11 mouse cellular contexts compared by ENCODE assay signal in genomic region chr12:21229076-21229918, GRCm38 (mm10). TPM values are rescaled to one million over a fixed set of nuclear protein-coding genes. Genes with fewer than 3 reads are reported as not detected.
A peak's percentile ranks its signal among the peaks of the same experiment; 100 is the strongest.
DNase-seq lines count a peak whose midpoint lies in the region; ATAC-seq and TF ChIP-seq lines count a peak whose summit lies in the region.
"Had no signal": no experiment of that assay in that cellular context is flagged by ENCODE, and none has a peak within 500 bp of the region (broad histone marks: within the 10 kb centered on the region; RNA-seq: fewer than 3 reads in every experiment).

No protein-coding gene starts in this region.

- H3K4me2 ChIP-seq in forebrain, embryonic 14.5 days (ENCODE audit: low read length): no peak overlapping the region
- H3K4me2 ChIP-seq in forebrain, embryonic 15.5 days (replicated peaks): no peak overlapping the region
- no peak overlapping the region for H3K4me2 ChIP-seq in hindbrain, embryonic 16.5 days (ENCODE audit: low read length)
- no peak overlapping the region for H3K4me2 ChIP-seq in lung, embryonic 16.5 days (ENCODE audit: low read depth, low read length)

- peak; percentile 37; the same call in 1 of the 2 replicates for ATAC-seq in forebrain, embryonic 14.5 days
- ATAC-seq in forebrain, embryonic 15.5 days (replicated peaks): no peak
- peak; percentile 29; the same call in 1 of the 2 replicates for ATAC-seq in hindbrain, embryonic 16.5 days
- ATAC-seq in lung, embryonic 16.5 days (ENCODE audit: low read depth): peak; percentile 23; the same call in 1 of the 2 replicates
- ATAC-seq in CD4-positive, CD25-positive, alpha-beta regulatory T cell, adult 4 months: no peak
- no peak for ATAC-seq in monocyte, adult 5-6 weeks (replicated peaks; ENCODE audit: insufficient number of reproducible peaks, low FRiP score, low TSS enrichment, poor library complexity, severe bottlenecking)
- ATAC-seq: activated CD4-positive, CD25-positive, alpha-beta regulatory T cell, adult 4 months had no signal

- H3K9ac ChIP-seq in forebrain, embryonic 14.5 days (ENCODE audit: low read length): no peak overlapping the region
- no peak overlapping the region for H3K9ac ChIP-seq in forebrain, embryonic 15.5 days (replicated peaks)
- H3K9ac ChIP-seq in MEL (ENCODE audit: control insufficient read depth, low read depth, low read length, poor library complexity, severe bottlenecking): peak overlapping the region; percentile 53
- no peak overlapping the region for H3K9ac ChIP-seq in hindbrain, embryonic 16.5 days (ENCODE audit: low read depth, low read length)
- H3K9ac ChIP-seq in lung, embryonic 16.5 days (ENCODE audit: low read length): no peak overlapping the region

- TF ChIP-seq CTCF in MEL (IDR thresholded peaks at IDR 0.05 in 2 of 3, conservative IDR thresholded peaks at IDR 0.05 in 1 of 3; ENCODE audit: control insufficient read depth in 1 of 3, insufficient read depth in 1 of 3, low read depth in 2 of 3, low read length in 3 of 3, poor library complexity in 1 of 3, severe bottlenecking in 1 of 3): no peak

- no peaks in the 10 kb centered on the region for H3K79me2 ChIP-seq in MEL (ENCODE audit: control insufficient read depth, insufficient read depth, low read length, poor library complexity)

- DNase-seq in forebrain, embryonic 14.5 days (ENCODE audit: low spot score): no peak
- peak; percentile 78 for DNase-seq in MEL (ENCODE audit: low read depth, low spot score)
- DNase-seq in testis, postnatal 14 days (ENCODE audit: low spot score): no peak
- DNase-seq: cerebellum, postnatal 14 days; kidney, adult 8-10 months had no signal

- no peak for TF ChIP-seq POLR2A in MEL (IDR thresholded peaks at IDR 0.05; ENCODE audit: control insufficient read depth in 1 of 2, insufficient read depth in 1 of 2, low read depth in 1 of 2, low read length in 2 of 2, poor library complexity in 1 of 2)

- no peak overlapping the region for H3K4me3 ChIP-seq in forebrain, embryonic 14.5 days (ENCODE audit: low read depth, low read length)
- no peak overlapping the region for H3K4me3 ChIP-seq in forebrain, embryonic 15.5 days
- H3K4me3 ChIP-seq in MEL (ENCODE audit: control insufficient read depth in 1 of 2, insufficient read depth in 1 of 2, low read depth in 2 of 2, low read length in 2 of 2): peak overlapping the region in 1 of 2 experiments; percentile 47; a peak in 2 of 4 replicates
- no peak overlapping the region for H3K4me3 ChIP-seq in hindbrain, embryonic 16.5 days (ENCODE audit: low read length)
- H3K4me3 ChIP-seq in lung, embryonic 16.5 days (ENCODE audit: low read length): no peak overlapping the region

- no peak for TF ChIP-seq RAD21 in MEL (IDR thresholded peaks at IDR 0.05; ENCODE audit: low read depth, low read length)

- H3K27ac ChIP-seq in forebrain, embryonic 14.5 days (ENCODE audit: low read depth, low read length): no peak overlapping the region
- no peak overlapping the region for H3K27ac ChIP-seq in forebrain, embryonic 15.5 days (replicated peaks)
- H3K27ac ChIP-seq in MEL (ENCODE audit: control insufficient read depth, low read depth, low read length): peak overlapping the region; percentile 87
- no peak overlapping the region for H3K27ac ChIP-seq in hindbrain, embryonic 16.5 days (ENCODE audit: low read depth, low read length)
- no peak overlapping the region for H3K27ac ChIP-seq in lung, embryonic 16.5 days (ENCODE audit: low read length)

- no peaks in the 10 kb centered on the region for H3K4me1 ChIP-seq in forebrain, embryonic 14.5 days (ENCODE audit: control insufficient read depth, insufficient read depth, low read length)
- peaks cover 10% of the 10 kb centered on the region; the same call in 1 of the 2 replicates for H3K4me1 ChIP-seq in forebrain, embryonic 15.5 days
- H3K4me1 ChIP-seq in MEL (ENCODE audit: control insufficient read depth in 1 of 2, insufficient read depth in 2 of 2, low read length in 2 of 2): peaks cover 2 to 26% of the 10 kb centered on the region in 2 experiments; a peak in 3 of 4 replicates
- H3K4me1 ChIP-seq in hindbrain, embryonic 16.5 days (ENCODE audit: control insufficient read depth, insufficient read depth, low read depth, low read length): peaks cover 11% of the 10 kb centered on the region
- H3K4me1 ChIP-seq in lung, embryonic 16.5 days (replicated peaks; ENCODE audit: control insufficient read depth, insufficient read depth, low read length): peaks cover 16% of the 10 kb centered on the region

- TF ChIP-seq EP300 in MEL (IDR thresholded peaks at IDR 0.05; ENCODE audit: low read depth in 1 of 2, low read length in 2 of 2): no peak

- H3K36me3 ChIP-seq in forebrain, embryonic 14.5 days (ENCODE audit: control insufficient read depth, insufficient read depth, low read length): peaks cover 49% of the 10 kb centered on the region; the same call in 1 of the 2 replicates
- H3K36me3 ChIP-seq in forebrain, embryonic 15.5 days: peaks cover 41% of the 10 kb centered on the region
- H3K36me3 ChIP-seq in MEL (ENCODE audit: control insufficient read depth in 1 of 2, insufficient read depth in 2 of 2, low read length in 2 of 2): peaks cover 0 to 4% of the 10 kb centered on the region in 2 experiments; a peak in 2 of 4 replicates
- peaks cover 6% of the 10 kb centered on the region; the same call in 1 of the 2 replicates for H3K36me3 ChIP-seq in hindbrain, embryonic 16.5 days (ENCODE audit: control insufficient read depth, insufficient read depth, low read length)
- H3K36me3 ChIP-seq in lung, embryonic 16.5 days (ENCODE audit: control insufficient read depth, insufficient read depth, low read length): 0 out of 2 replicates have a peak, but pooled peaks cover 6% of the 10 kb centered on the region

- H3K27me3 ChIP-seq in forebrain, embryonic 14.5 days (replicated peaks; ENCODE audit: control insufficient read depth, insufficient read depth, low read length): no peaks in the 10 kb centered on the region
- H3K27me3 ChIP-seq in forebrain, embryonic 15.5 days: no peaks in the 10 kb centered on the region
- no peaks in the 10 kb centered on the region for H3K27me3 ChIP-seq in MEL (ENCODE audit: control insufficient read depth in 1 of 2, insufficient read depth in 2 of 2, low read length in 2 of 2)
- no peaks in the 10 kb centered on the region for H3K27me3 ChIP-seq in hindbrain, embryonic 16.5 days (replicated peaks; ENCODE audit: control insufficient read depth, insufficient read depth, low read length)
- H3K27me3 ChIP-seq in lung, embryonic 16.5 days (ENCODE audit: control insufficient read depth, insufficient read depth, low read depth, low read length): no peaks in the 10 kb centered on the region

- 75% methylated on average over 17 of the region's 17 CpGs for WGBS in forebrain, embryonic 14.5 days
- 75% methylated on average over 17 of the region's 17 CpGs for WGBS in forebrain, embryonic 15.5 days
- WGBS in hindbrain, embryonic 16.5 days: 62% methylated on average over 17 of the region's 17 CpGs
- 68% methylated on average over 17 of the region's 17 CpGs for WGBS in lung, embryonic 16.5 days

- H3K9me3 ChIP-seq in forebrain, embryonic 14.5 days (replicated peaks; ENCODE audit: control insufficient read depth, low read length): no peaks in the 10 kb centered on the region
- no peaks in the 10 kb centered on the region for H3K9me3 ChIP-seq in forebrain, embryonic 15.5 days
- H3K9me3 ChIP-seq in MEL (replicated peaks; ENCODE audit: insufficient read depth, low read length): no peaks in the 10 kb centered on the region
- no peaks in the 10 kb centered on the region for H3K9me3 ChIP-seq in hindbrain, embryonic 16.5 days (ENCODE audit: control insufficient read depth, low read length)
- H3K9me3 ChIP-seq in lung, embryonic 16.5 days (ENCODE audit: control insufficient read depth, low read length): no peaks in the 10 kb centered on the region

TF ChIP-seq in MEL, 35 proteins besides CTCF, POLR2A, EP300 and RAD21 (continues in another document):
- TF ChIP-seq RCOR1 (IDR thresholded peaks at IDR 0.05; ENCODE audit: low read depth, low read length) (peak; percentile 1; the same call in 1 of the 2 replicates), MEF2A (IDR thresholded peaks at IDR 0.05; ENCODE audit: extremely low read depth, insufficient replicate concordance, low read depth, low read length, poor library complexity, severe bottlenecking) (no peak), NRF1 (IDR thresholded peaks at IDR 0.05; ENCODE audit: insufficient read depth, low read depth, low read length, poor library complexity, severe bottlenecking) (0 out of 2 replicates have a peak, but pooled peaks have one; percentile 37), ZKSCAN1 (IDR thresholded peaks at IDR 0.05; ENCODE audit: low read depth, low read length) (no peak), ETS1 (IDR thresholded peaks at IDR 0.05; ENCODE audit: low read depth, low read length) (peak; percentile 81), MAX (IDR thresholded peaks at IDR 0.05; ENCODE audit: low read length) (0 out of 2 replicates have a peak, but pooled peaks have one; percentile 43), USF2 (IDR thresholded peaks at IDR 0.05; ENCODE audit: borderline replicate concordance in 1 of 2, insufficient read depth in 1 of 2, low read depth in 1 of 2, low read length in 2 of 2) (no peak)

RNA-seq across cellular contexts. Expression of gene Cpsf3, which starts 55.9 kb away (rescaled TPM):
- 126 and 131 TPM in 2 replicates for polyA plus RNA-seq in forebrain, embryonic 14.5 days (2014; fragmentation: Nextera tagmentation; extraction: Ambion mirVana)
- 116 and 117 TPM in 2 replicates for polyA plus RNA-seq in forebrain, embryonic 15.5 days (2015; fragmentation: Nextera tagmentation; extraction: Ambion mirVana)
- total RNA-seq in MEL (2012; rRNA removed): 39.8 and 44.2 TPM in 2 replicates
- 10 to 100 TPM in 1 of 2 experiments, not detected in 1; 58.2 TPM for polyA plus RNA-seq in MEL (2012; ENCODE audit: insufficient read depth in 1 of 2, insufficient read length in 2 of 2, low read depth in 1 of 2, low replicate concordance in 2 of 2, missing spikeins in 1 of 2)
- 82.8 and 86.1 TPM in 2 replicates for polyA plus RNA-seq in hindbrain, embryonic 16.5 days (2015; fragmentation: Nextera tagmentation; extraction: Ambion mirVana)
- polyA plus RNA-seq in lung, embryonic 16.5 days (2015; fragmentation: Nextera tagmentation; extraction: Ambion mirVana): 112 and 115 TPM in 2 replicates
- polyA plus RNA-seq in CD4-positive, CD25-positive, alpha-beta regulatory T cell, adult 4 months (2017; shearing (Covaris generic)): 100 to 1,000 TPM; 139 to 163 TPM
- 90.5 to 117 TPM (median 105 TPM) in 3 replicates for total RNA-seq in monocyte, adult 5-6 weeks (2017)

RNA-seq across cellular contexts. Expression of gene Itgb1bp1, which starts 56.8 kb away (rescaled TPM):
- 48.2 and 49.7 TPM in 2 replicates for polyA plus RNA-seq in forebrain, embryonic 14.5 days (2014; fragmentation: Nextera tagmentation; extraction: Ambion mirVana)
- 40.0 and 40.4 TPM in 2 replicates for polyA plus RNA-seq in forebrain, embryonic 15.5 days (2015; fragmentation: Nextera tagmentation; extraction: Ambion mirVana)
- total RNA-seq in MEL (2012; rRNA removed): 22.0 and 22.7 TPM in 2 replicates
- polyA plus RNA-seq in MEL (2012; ENCODE audit: insufficient read depth in 1 of 2, insufficient read length in 2 of 2, low read depth in 1 of 2, low replicate concordance in 2 of 2, missing spikeins in 1 of 2): 10 to 100 TPM in 1 of 2 experiments, not detected in 1; 41.3 TPM
- 35.0 and 37.0 TPM in 2 replicates for polyA plus RNA-seq in hindbrain, embryonic 16.5 days (2015; fragmentation: Nextera tagmentation; extraction: Ambion mirVana)
- 50.2 and 57.8 TPM in 2 replicates for polyA plus RNA-seq in lung, embryonic 16.5 days (2015; fragmentation: Nextera tagmentation; extraction: Ambion mirVana)
- 10 to 100 TPM; 68.6 to 70.5 TPM for polyA plus RNA-seq in CD4-positive, CD25-positive, alpha-beta regulatory T cell, adult 4 months (2017; shearing (Covaris generic))
- 25.2 to 56.4 TPM (median 39.1 TPM) in 3 replicates for total RNA-seq in monocyte, adult 5-6 weeks (2017)

Comparison
In these comparisons a context has a peak if more than half of its experiments do, and no peak if none do; other contexts are left out.
1. ATAC-seq: peak in forebrain, embryonic 14.5 days (single experiment), hindbrain, embryonic 16.5 days (single experiment) and lung, embryonic 16.5 days (single experiment); none in forebrain, embryonic 15.5 days (single experiment), CD4-positive, CD25-positive, alpha-beta regulatory T cell, adult 4 months (single experiment) and monocyte, adult 5-6 weeks (single experiment).